Mouse (Mus musculus): ENCODE measurements around the gene Ktn1.

Ktn1 gene

GRCm38 (mm10) chr14:47756411-47757065 lies 108.3 kb downstream of the Ktn1 start:
- DNase-seq (ENCODE audit: low spot score) = no peak

- DNase-seq (ENCODE audit: low spot score) = no peak
Measured at GRCm38 (mm10) chr14:47765192-47765591, 116.9 kb downstream of the Ktn1 start.

GRCm38 (mm10) chr14:47765796-47766195 lies 117.5 kb downstream of the Ktn1 start:
- DNase-seq (ENCODE audit: low spot score) = no peak

- no peak for DNase-seq (ENCODE audit: low spot score)
Measured at GRCm38 (mm10) chr14:47766373-47766772, 118.1 kb downstream of the Ktn1 start.

- no peak for DNase-seq (ENCODE audit: low spot score)
Measured at GRCm38 (mm10) chr14:47771496-47771895, 123.2 kb downstream of the Ktn1 start.

GRCm38 (mm10) chr14:47775543-47775942 lies 127.3 kb downstream of the Ktn1 start:
- DNase-seq (ENCODE audit: low spot score) = no peak

- DNase-seq (ENCODE audit: low spot score) = no peak
Measured at GRCm38 (mm10) chr14:47776260-47777035, 128.2 kb downstream of the Ktn1 start.

GRCm38 (mm10) chr14:47786112-47786511 lies 137.9 kb downstream of the Ktn1 start:
- no peak for DNase-seq (ENCODE audit: low spot score)

All from embryo, embryonic 10.5 days (tissue).